Mouse (Mus musculus) cortical plate, adult 2 months (tissue): ENCODE data around the gene Entpd8. TPM values are rescaled to one million over a fixed set of nuclear protein-coding genes. Genes with fewer than 3 reads are reported as not detected.

Experiments used
- H3K27ac ChIP-seq: fragments of 200-500 bp; 2 replicates; pipeline ENCODE4 v1.5.1; 2012; ENCODE audit warnings: low read length, control low read depth, inconsistent platforms; ENCODE audit not compliant: insufficient read depth
- H3K4me1 ChIP-seq: fragments of 200-500 bp; 2 replicates; pipeline ENCODE4 v1.6.1; 2011; ENCODE audit warnings: low read length; ENCODE audit not compliant: control insufficient read depth, insufficient read depth
- H3K4me3 ChIP-seq: fragments of 200-500 bp; 2 replicates; pipeline ENCODE4 v1.5.1; 2011; ENCODE audit warnings: mild to moderate bottlenecking, low read length, control low read depth; ENCODE audit not compliant: insufficient read depth
- CTCF ChIP-seq: fragments of 200-500 bp; IDR thresholded peaks from 2 replicates; pipeline ENCODE4 v1.5.1; 2011; ENCODE audit warnings: mild to moderate bottlenecking, control low read depth, low read length; ENCODE audit not compliant: insufficient read depth; ENCODE audit errors: extremely low read depth
- POLR2A ChIP-seq: fragments of 200-500 bp; IDR thresholded peaks from 2 replicates; pipeline ENCODE4 v1.6.1; 2011; ENCODE audit warnings: mild to moderate bottlenecking, low read length, control low read depth; ENCODE audit not compliant: insufficient read depth; ENCODE audit errors: extremely low read depth
- polyA plus RNA-seq: library from polyadenylated mRNA; depleted of rRNA; stranded (reverse); fragments of >200 nt; gene quantifications from 2 replicates; pipeline ENCODE4 v1.2.3, GENCODE M21; 2012

Entpd8 gene
- polyA plus RNA-seq, 1 experiment = not detected

- TF ChIP-seq CTCF (no peak), POLR2A (no peak)
- Histone ChIP-seq H3K4me1 (no peaks in the 10 kb centered on the region), H3K4me3 (no peak overlapping the region), H3K27ac (no peak overlapping the region)
Measured at GRCm38 (mm10) chr2:25110505-25111183, 30.5 kb downstream of the Entpd8 start.

GRCm38 (mm10) chr2:25111184-25111791 is 31.2 kb downstream of the Entpd8 start:
- Histone ChIP-seq H3K4me3 (no peak overlapping the region), H3K4me1 (no peaks in the 10 kb centered on the region), H3K27ac (no peak overlapping the region)
- TF ChIP-seq CTCF (no peak), POLR2A (no peak)

DNA sequence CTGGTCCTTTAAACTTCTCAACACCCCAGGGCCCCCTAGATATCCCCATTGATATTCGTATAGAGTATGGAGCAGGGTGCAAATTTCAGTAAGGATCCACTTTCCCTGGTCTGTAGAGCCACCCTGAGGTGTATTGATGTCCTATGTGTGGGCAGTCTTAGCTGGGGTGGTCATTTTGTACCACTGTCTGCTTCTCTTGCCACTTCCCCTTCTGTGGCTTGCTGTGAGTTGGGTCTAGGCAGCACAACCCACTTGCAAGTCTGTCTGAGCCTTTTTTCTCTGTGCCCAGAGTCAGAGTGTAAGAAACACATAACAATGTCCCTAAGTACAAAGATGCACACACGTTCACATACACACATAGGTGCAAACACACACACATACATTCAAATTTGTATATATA is 34.2 kb downstream of the Entpd8 start:
- TF ChIP-seq CTCF (no peak), POLR2A (no peak)
- H3K27ac ChIP-seq = no peak overlapping the region
- H3K4me1 ChIP-seq = no peaks in the 10 kb centered on the region
- H3K4me3 ChIP-seq = no peak overlapping the region

DNA sequence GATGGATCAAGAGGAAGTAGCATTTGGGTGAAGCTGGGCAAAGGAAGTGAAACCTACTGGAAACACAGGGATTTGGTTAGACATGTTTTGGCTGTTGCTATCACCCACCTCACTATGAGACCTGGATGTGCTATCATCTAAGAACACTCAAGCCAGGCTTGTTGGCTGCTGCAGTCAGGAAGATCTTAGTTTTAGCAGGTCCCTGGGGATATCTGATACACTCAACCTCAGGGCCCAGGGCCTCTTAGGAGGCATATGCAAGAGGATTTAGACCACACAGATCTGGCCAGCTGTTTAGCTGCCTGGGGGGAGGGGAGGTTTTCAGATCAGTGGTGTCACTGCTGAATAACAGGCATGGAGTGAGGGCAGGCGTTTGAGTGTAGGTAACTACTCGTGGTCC is 35.3 kb downstream of the Entpd8 start:
- TF ChIP-seq POLR2A (no peak), CTCF (no peak)
- H3K4me1 ChIP-seq = no peaks in the 10 kb centered on the region
- H3K4me3 ChIP-seq = no peak overlapping the region
- H3K27ac ChIP-seq = no peak overlapping the region

- Histone ChIP-seq H3K4me3 (no peak overlapping the region), H3K4me1 (no peaks in the 10 kb centered on the region), H3K27ac (no peak overlapping the region)
- TF ChIP-seq CTCF = no peak
- TF ChIP-seq POLR2A = no peak
Measured at GRCm38 (mm10) chr2:25120963-25121362, 40.9 kb downstream of the Entpd8 start.

GRCm38 (mm10) chr2:25122666-25123065 is 42.6 kb downstream of the Entpd8 start:
- Histone ChIP-seq H3K27ac (no peak overlapping the region), H3K4me3 (no peak overlapping the region), H3K4me1 (no peaks in the 10 kb centered on the region)
- TF ChIP-seq POLR2A (no peak), CTCF (no peak)

DNA sequence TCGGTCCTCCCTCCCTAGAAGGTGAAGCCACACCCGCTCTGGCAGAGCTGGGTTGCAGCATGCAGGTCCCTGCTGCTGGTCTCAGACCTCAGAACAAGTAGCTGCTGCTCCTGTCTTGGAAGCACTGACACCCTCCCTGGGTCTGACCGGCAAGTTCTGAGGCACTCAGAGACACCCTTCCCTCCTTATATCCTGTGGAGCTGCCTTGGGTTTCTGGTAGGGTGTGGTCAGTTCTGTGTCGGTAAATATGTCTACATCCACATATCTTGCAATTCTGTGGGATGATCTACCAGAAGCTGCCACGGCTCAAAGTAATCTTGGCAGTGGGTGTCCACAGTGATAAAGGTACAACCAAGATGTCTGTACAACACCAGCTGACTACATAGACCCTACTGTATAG is 43.4 kb downstream of the Entpd8 start:
- Histone ChIP-seq H3K4me1 (peaks cover 3% of the 10 kb centered on the region; the same call in 1 of the 2 replicates), H3K27ac (no peak overlapping the region), H3K4me3 (no peak overlapping the region)
- TF ChIP-seq CTCF (no peak), POLR2A (no peak)

GRCm38 (mm10) chr2:25124411-25124810 is 44.3 kb downstream of the Entpd8 start:
- Histone ChIP-seq H3K27ac (no peak overlapping the region), H3K4me3 (no peak overlapping the region), H3K4me1 (peaks cover 3% of the 10 kb centered on the region; the same call in 1 of the 2 replicates)
- TF ChIP-seq POLR2A (no peak), CTCF (no peak)

DNA sequence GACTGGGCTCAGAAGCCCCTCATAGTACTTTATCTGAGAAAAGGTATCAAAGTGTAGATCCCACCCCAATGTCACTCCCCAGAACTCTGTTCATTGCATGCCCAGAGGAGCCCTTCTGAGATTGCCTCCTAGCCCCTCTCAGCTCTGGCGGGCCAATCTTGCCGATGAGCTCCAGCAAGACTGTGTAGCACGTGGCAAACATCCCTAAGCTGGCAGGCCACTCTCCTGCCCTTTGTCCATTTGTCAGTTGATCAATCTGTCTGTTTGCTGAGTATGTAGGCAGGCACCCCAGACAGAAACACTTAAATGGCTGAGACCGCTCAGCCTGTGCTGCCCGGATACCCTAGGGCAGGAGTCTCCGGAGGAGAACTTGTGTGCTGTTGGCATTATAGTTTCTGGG is 45.0 kb downstream of the Entpd8 start:
- Histone ChIP-seq H3K27ac (no peak overlapping the region), H3K4me1 (peaks cover 3% of the 10 kb centered on the region; the same call in 1 of the 2 replicates), H3K4me3 (no peak overlapping the region)
- no peak for TF ChIP-seq POLR2A
- TF ChIP-seq CTCF = no peak

- Histone ChIP-seq H3K4me1 (peaks cover 3% of the 10 kb centered on the region; the same call in 1 of the 2 replicates), H3K4me3 (no peak overlapping the region), H3K27ac (no peak overlapping the region)
- TF ChIP-seq POLR2A (no peak), CTCF (no peak)
Measured at GRCm38 (mm10) chr2:25126011-25127010, 46.2 kb downstream of the Entpd8 start.
